Mouse (Mus musculus): ENCODE data around the gene Ddt.

DNA sequence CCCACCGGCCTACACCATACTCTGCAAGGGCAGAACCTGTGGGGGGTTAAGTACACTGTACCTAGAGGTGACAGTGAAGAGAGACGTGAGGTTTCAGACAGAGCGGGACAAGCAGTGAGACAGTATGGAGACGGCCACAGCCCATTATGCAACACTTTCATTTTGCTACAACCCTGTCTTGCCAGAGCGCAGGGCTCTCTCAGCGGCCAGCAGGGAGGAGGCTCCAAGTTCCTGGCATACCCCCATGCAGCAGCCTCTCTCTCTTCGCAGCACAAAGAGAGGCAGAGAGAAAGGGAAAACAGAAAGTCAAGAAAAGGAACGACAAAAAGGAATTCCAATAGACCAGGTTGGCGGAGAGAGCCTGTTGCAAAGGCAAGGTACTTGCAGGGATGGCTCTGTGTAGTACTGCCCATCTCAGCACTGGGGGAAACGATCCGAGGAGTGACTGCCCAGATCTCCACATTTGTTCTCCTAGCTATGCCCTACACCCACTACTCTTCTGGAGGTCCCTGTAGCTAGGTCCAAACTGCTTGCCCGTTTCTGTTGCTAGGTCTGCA lies 24.5 kb upstream of the Ddt start:
- no peak for TF ChIP-seq POLR2A (IDR thresholded peaks at IDR 0.05; ENCODE audit: control insufficient read depth, low read depth, low read length)
- no peak for TF ChIP-seq CTCF (IDR thresholded peaks at IDR 0.05; ENCODE audit: control insufficient read depth, insufficient read depth, insufficient replicate concordance, low read depth, low read length)
